Mouse (Mus musculus) mouse trophoblast stem cell (cell line): ENCODE measurements around the gene Patj.

Source experiments
- in situ Hi-C, 2 experiments: fragments of 300-500 bp; cut with MseI, MboI; formaldehyde crosslinking; loops; 2 replicates in 1 of 2; 3 replicates in 1 of 2; pipeline ENCODE4 v1.15.1; 2025

Gene Patj

DNA sequence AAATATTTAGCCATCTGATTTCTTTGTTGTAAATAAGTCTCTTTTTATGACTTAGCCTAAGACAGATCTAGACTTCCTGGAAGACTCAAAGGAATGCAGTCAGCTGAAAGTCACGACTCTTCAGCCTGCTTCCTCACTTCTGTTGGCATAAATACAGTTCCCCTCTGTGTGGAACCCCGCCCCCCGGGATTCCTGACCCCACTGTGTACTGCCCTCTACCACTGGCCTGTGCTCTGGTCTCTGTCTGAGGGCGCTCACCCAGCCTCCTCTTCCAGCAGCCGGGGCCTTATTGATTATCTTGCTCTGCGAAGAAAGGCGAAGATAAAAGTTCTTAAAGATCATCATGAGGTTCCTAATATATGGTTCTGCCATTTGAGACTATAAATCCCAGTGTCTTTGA is 258.1 kb downstream of the Patj start:
- in situ Hi-C loops, result no loop called here

DNA sequence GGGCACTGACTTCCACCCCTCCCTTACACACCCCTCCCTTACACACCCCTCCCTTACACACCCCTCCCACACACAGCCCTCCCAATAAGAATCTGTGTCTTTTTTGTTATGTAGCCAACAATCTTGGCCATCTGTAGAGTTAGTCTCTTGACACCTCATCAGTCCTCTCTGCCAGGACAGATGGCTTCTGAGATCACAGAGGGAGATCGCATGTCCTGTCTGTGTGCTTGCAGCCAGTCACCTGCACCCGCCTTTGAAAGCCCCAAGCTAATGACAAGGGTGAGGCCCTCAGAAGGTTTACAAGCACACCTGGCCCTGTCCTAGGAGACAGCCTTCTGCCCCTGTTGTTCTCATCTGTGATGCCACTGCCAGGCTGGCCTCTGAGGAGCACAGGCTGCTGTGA is 258.8 kb downstream of the Patj start:
- in situ Hi-C loops, result no loop called here

- in situ Hi-C loops, result no loop called here
These were observed 261.2 kb downstream of the Patj start for GRCm38 (mm10) chr4:98656759-98657158.

DNA sequence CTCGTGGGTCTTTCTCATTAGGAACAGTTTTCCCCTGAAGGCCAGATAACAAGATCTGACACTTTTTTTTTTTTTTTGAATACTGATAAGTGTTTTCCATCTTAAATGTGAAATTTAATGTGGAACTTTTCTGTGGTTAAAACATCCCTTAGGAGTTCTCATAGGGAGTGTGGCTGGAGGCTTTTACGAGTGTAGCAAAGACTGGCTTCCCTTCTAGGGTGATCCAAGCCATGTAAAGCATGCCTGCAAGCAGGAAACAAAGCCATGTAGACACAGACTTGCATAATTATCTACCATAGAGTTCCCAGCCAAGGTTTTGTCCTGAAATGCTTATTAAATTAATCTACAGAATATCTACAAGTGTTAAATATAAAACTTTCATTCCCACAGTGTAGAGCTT is 263.4 kb downstream of the Patj start:
- in situ Hi-C loops, result no loop called here

GRCm38 (mm10) chr4:98660534-98660933 is 264.9 kb downstream of the Patj start:
- in situ Hi-C loops, result no loop called here

DNA sequence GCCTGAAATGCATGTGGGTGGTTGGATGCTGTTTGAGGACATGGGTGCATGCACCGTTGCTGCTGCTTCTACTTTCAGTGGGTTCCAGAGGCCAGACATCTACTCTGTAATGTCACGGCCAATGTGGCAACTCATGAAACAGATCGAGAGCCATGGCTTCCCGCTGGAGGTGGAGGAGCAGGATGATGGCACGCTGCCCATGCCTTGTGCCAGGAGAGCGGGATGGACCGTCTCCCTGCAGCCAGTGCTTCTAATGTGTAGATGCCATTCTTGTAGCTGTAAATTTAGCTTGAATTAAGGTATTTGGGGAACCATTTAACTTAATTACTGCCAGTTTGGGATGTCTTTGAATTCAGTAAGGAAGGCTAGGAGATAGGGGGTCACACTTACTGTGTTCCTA is 270.3 kb downstream of the Patj start:
- in situ Hi-C loops, result no loop called here

DNA sequence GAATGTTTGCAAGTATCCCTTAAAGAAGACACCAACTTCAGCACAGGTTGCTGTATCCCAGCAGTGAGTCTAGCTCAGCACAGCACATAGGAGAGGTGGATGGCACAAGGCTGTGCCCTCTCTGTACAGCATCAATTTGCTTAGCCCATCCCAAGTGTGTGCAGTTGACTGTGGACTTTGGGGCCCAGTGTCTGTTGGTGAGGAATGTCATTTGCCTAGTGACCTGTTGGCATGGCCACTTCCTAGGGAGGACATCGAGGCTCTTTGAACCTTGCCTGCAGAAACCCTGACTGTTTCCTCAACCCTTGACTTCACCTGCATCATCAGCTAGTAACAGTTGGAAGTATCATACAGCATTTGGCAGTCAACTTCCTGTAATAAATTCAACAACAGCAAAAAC is 270.9 kb downstream of the Patj start:
- in situ Hi-C loops, result no loop called here

DNA sequence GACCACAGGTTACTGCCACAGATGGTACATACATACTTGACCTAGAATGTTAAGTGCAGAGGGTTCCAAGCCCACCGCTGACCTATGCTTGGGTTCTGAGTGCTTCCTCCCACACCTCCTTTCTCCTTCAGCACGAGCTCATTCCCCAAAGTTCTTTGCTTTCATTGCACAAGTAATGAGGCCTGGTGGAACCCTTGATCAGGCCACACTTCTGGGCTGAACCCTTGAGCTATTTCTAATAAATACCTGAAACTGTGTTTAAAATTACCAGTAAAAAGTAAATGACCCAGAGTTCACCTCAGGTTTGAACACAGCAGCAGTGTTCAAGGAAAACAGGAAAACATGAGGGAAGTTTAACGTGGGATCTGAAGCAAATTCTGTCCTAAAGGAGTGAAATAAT is 271.4 kb downstream of the Patj start:
- in situ Hi-C loops, result no loop called here

DNA sequence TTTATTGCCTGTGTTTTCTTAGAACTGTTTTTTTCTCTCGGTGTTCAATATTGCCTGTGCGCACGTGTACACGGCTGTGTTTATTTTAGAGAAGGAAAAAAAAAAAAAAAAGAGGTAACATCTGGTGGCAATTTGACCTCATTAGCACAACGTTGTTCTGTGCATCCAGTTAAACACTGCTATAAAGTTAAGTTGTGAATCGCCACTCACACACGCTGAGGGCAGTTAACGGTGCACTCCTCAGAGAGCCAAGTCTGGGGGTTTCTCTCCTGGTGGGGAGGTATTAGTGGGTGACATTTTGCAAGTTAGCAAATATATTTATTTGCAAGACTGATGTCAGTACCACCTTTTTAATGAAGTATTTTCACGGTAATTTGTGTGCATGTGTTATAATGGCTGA is 281.9 kb downstream of the Patj start:
- in situ Hi-C loops, result no loop called here

GRCm38 (mm10) chr4:98686678-98687267 is 291.2 kb downstream of the Patj start:
- in situ Hi-C loops, result no loop called here

- in situ Hi-C loops, result no loop called here
These were observed 292.5 kb downstream of the Patj start for GRCm38 (mm10) chr4:98688116-98688515.

- in situ Hi-C loops, result no loop called here
These were observed 292.9 kb downstream of the Patj start for GRCm38 (mm10) chr4:98688520-98688919.

DNA sequence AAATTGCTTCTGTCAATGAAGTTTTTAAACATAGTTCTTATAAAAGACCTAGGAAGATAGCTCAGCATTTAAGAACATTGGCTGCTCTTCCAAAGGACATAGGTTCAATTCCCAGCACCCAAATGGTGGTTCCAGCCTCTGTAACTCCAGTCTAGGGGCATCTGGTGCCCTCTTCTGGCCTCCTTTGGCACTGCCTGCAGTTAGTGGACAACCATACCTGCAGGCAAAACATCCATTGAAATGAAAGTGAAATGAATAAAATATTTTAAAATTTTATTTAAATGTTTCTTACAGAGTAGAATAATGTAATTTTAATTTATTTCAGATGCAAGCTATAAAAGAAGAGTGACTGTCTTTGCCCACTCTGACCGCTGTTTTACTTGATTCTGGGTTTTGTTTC is 294.4 kb downstream of the Patj start:
- in situ Hi-C loops, result no loop called here

GRCm38 (mm10) chr4:98693465-98694185 is 298.0 kb downstream of the Patj start:
- in situ Hi-C loops, result no loop called here

DNA sequence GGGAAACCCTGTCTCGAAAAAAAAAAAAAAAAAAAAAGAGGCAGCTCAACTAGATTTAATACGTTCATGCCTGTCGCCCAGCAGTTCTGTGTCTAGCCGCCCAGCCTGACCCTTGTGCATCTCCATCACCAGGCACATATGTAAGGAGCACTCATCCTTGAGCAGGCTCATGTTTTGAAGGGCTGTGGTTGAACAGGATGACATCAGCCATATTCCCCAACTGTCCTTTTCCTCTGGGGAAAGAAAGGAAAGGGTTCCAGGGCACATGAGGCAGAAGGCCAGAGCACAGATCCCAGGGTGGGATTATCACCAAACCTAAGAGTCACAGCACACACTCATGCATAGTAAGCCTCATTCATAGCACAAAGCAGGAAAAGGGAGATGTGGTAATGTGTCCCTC is 302.3 kb downstream of the Patj start:
- in situ Hi-C loops, result no loop called here

DNA sequence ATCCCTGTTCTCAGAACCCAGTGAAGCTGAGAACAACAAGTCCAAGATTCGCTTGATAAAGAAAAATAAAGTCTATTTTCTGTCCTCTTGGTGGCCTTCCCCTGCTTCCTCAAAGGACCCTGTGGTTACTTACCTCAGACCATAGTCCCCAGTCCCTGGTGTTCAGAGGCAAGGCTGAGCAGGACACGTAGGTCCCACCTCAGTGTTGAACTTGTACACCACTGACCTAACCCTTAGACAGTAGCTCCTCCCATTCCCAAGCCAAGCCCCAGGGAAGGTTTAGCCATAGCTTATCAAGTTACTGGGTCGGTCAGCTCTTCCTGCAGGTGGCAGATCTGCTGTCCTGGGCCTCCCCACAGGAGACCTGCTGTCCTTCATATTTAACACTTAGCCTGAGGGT is 303.3 kb downstream of the Patj start:
- in situ Hi-C loops, result no loop called here

DNA sequence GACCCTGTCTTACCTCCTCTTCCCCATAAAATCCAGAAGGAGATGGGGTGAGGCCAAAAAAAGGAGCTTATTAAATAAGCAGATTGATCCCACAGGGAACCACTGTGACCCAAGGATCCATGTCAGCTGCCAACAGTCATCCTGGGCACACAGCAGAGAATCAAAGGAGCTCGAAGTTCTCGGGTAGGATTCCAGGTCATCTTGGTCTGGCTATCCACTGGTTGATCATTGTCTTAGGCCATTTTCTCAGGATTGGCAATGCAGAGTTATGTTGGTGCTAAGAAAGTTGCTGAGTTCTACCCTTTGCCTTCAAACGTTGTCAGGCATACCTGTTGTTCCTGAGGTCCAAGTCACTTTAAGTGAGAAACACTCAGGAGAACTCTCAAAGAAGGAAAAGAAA is 304.6 kb downstream of the Patj start:
- in situ Hi-C loops, result no loop called here

DNA sequence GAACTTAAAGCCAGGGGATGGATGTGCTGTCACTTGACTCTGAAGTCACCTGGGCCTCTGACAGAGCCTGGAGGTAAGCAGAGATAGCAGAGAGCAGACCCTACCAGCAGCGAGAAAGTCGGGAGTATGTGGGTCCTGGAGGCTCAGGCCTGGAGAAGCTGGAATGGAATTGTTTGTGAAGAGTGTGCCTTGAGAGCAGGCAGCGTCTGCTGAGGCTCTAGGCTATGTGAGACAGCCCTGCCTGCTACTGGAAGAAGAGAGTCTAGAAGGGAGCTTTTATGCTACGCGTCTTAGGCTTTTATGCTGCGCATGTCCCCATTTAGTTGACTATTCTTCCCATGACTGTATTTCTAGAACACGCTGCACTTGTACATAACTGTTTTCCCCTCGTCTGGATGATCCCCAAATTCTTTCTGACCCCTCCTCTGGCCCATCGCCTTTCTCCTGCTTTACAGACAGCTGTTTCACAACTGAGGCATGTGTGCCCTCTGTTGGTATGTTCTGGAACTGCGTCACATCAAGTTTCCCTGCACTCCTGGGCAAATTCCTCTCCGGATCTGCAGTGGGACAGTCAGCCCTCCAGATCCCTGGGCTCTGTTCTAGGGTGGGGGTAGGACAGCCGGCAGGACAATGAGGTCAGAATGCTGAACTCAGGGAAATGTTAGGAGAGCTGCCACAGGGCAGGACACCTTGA is 306.8 kb downstream of the Patj start:
- in situ Hi-C loops, result no loop called here

GRCm38 (mm10) chr4:98710891-98711290 is 315.3 kb downstream of the Patj start:
- in situ Hi-C loops, result no loop called here

DNA sequence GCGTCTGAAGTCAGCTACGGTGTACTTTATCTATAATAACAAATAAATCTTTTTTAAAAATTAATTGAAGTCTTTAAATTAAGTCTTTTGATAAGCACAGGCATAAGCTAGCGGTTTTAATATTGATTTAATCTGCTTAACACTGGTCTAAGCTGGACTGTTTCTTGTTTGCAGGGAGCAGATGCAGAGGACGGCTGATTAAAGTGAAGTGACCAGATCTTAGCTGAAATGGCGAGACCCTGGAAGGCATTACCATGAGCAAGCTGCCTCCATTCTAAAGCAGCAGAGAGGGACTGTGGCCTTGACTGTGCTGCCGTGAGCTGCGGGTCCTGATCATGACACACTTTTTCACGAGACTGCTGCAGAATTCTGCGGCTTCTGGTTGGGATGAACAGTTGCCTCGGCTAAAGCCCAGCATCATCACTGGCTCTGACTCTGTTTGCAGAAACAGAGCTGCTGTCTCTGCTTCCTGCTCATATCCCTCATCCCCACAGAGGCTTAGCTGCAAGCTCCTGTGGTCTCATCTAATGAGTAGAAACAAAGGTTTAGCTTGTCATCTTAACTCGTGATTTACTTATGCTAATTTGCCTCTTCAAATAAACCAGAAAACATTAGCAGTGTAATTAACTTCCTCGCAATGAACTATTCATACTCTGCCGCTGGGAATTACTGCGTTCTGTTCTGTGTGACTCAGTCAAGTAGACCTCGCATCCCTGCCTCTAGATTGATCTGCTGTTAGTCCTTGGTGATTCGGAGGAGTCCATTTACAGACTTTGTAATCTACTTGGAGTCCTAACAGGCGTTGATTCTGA is 322.4 kb downstream of the Patj start:
- in situ Hi-C loops, result no loop called here

DNA sequence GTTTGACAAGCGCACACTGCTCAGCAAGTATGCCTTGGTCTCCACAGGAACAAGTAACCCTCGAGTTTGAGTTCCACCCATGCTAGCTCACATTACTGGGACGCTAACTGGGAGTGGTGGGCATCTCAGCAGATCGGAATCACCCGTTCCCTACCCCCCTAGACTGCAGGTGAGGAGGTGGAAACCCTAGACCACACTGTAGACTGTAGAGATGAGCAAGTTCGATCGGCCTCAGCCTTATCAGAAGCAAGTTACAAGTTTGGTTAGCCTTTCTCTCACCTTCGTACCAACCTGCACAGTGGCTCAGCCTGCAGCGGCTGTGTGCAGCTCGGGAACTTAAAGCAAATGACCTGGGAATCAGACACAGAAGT is 322.9 kb downstream of the Patj start:
- in situ Hi-C loops, result no loop called here

GRCm38 (mm10) chr4:98722454-98722853 is 326.9 kb downstream of the Patj start:
- in situ Hi-C loops, result loop anchor here in 1 of 2 experiments (10.0 kb wide), 1 partner anchor 162 kb away; no protein-coding TSS in a partner anchor
